Mouse (Mus musculus): ENCODE measurements at regions not wholly inside any gene's neighbourhood (a gene's known extent, or its start where the extent isn't known, plus 50 kb on each side); places are given as distances from the start of the nearest gene placed in this dataset.

GRCm38 (mm10) chr6:143287322-143287721 lies 120.3 kb downstream of the Etnk1 start:
- DNase-seq (ENCODE audit: low spot score in 2 of 2), result no peak

- no peak for DNase-seq (ENCODE audit: low spot score in 2 of 2)
Observed at GRCm38 (mm10) chr6:143288491-143289130, 121.6 kb downstream of the Etnk1 start.

- no peak for DNase-seq (ENCODE audit: low spot score in 2 of 2)
Observed at GRCm38 (mm10) chr6:143293648-143294047, 126.6 kb downstream of the Etnk1 start.

GRCm38 (mm10) chr6:143298391-143298790 lies 131.4 kb downstream of the Etnk1 start:
- DNase-seq (ENCODE audit: low spot score in 2 of 2), result no peak

GRCm38 (mm10) chr6:143301414-143301813 lies 134.4 kb downstream of the Etnk1 start:
- no peak for DNase-seq (ENCODE audit: low spot score in 2 of 2)

- DNase-seq (ENCODE audit: low spot score in 2 of 2), result peak; percentile 15 to 30
Observed at GRCm38 (mm10) chr6:143307327-143307726, 140.3 kb downstream of the Etnk1 start.

- DNase-seq (ENCODE audit: low spot score in 2 of 2), result no peak
Observed at GRCm38 (mm10) chr6:143315859-143316258, 148.8 kb downstream of the Etnk1 start.

GRCm38 (mm10) chr6:143320426-143320825 lies 153.4 kb downstream of the Etnk1 start:
- no peak for DNase-seq (ENCODE audit: low spot score in 2 of 2)

- DNase-seq (ENCODE audit: low spot score in 2 of 2), result no peak
Observed at GRCm38 (mm10) chr6:143324636-143325035, 157.6 kb downstream of the Etnk1 start.

- no peak for DNase-seq (ENCODE audit: low spot score in 2 of 2)
Observed at GRCm38 (mm10) chr6:143326956-143327722, 160.1 kb downstream of the Etnk1 start.

GRCm38 (mm10) chr6:143327788-143328187 lies 160.8 kb downstream of the Etnk1 start:
- no peak for DNase-seq (ENCODE audit: low spot score in 2 of 2)

GRCm38 (mm10) chr6:143328202-143328601 lies 161.2 kb downstream of the Etnk1 start:
- DNase-seq (ENCODE audit: low spot score in 2 of 2), result no peak

- no peak for DNase-seq (ENCODE audit: low spot score in 2 of 2)
Observed at GRCm38 (mm10) chr6:143329096-143329495, 162.1 kb downstream of the Etnk1 start.

- no peak for DNase-seq (ENCODE audit: low spot score in 2 of 2)
Observed at GRCm38 (mm10) chr6:143333493-143333892, 166.5 kb downstream of the Etnk1 start.

GRCm38 (mm10) chr6:143336574-143336973 lies 169.6 kb downstream of the Etnk1 start:
- no peak for DNase-seq (ENCODE audit: low spot score in 2 of 2)

GRCm38 (mm10) chr6:143349000-143349399 lies 182.0 kb downstream of the Etnk1 start:
- peak in 1 of 2 experiments; percentile 33 for DNase-seq (ENCODE audit: low spot score in 2 of 2)

- no peak for DNase-seq (ENCODE audit: low spot score in 2 of 2)
Observed at GRCm38 (mm10) chr6:143359320-143360032, 192.5 kb downstream of the Etnk1 start.

GRCm38 (mm10) chr6:143361149-143361725 lies 194.2 kb downstream of the Etnk1 start:
- DNase-seq (ENCODE audit: low spot score in 2 of 2), result no peak

GRCm38 (mm10) chr6:143361963-143362362 lies 194.9 kb downstream of the Etnk1 start:
- no peak for DNase-seq (ENCODE audit: low spot score in 2 of 2)

- DNase-seq (ENCODE audit: low spot score in 2 of 2), result no peak
Observed at GRCm38 (mm10) chr6:143365840-143366239, 198.8 kb downstream of the Etnk1 start.

- no peak for DNase-seq (ENCODE audit: low spot score in 2 of 2)
Observed at GRCm38 (mm10) chr6:143367804-143368203, 200.8 kb downstream of the Etnk1 start.

GRCm38 (mm10) chr6:143368646-143369045 lies 201.6 kb downstream of the Etnk1 start:
- no peak for DNase-seq (ENCODE audit: low spot score in 2 of 2)

All from adrenal gland, adult 18-20 months (tissue).